Mouse (Mus musculus) lung, embryonic 16.5 days (tissue): ENCODE measurements around the gene Gm28042. TPM values are rescaled to one million over a fixed set of nuclear protein-coding genes. Genes with fewer than 3 reads are reported as not detected.
A peak's percentile ranks its signal among the peaks of the same experiment; 100 is the strongest.

Experiments
- ATAC-seq: fragments of 200-750 bp; cut with Nextera tagmentation; 2 replicates; pipeline ENCODE4 v1.8.0; 2017; ENCODE audit warnings: low read depth, mild to moderate bottlenecking, moderate library complexity
- H3K27ac ChIP-seq: fragments of 300-500 bp; sonication (generic); 2 replicates; pipeline ENCODE4 v1.5.1; 2014; ENCODE audit warnings: mild to moderate bottlenecking, control low read depth, low read length
- H3K27me3 ChIP-seq: fragments of 300-500 bp; sonication (generic); 2 replicates; pipeline ENCODE4 v1.6.1; 2014; ENCODE audit warnings: low read depth, low read length, mixed read lengths; ENCODE audit not compliant: control insufficient read depth, insufficient read depth
- H3K36me3 ChIP-seq: fragments of 300-500 bp; sonication (generic); 2 replicates; pipeline ENCODE4 v1.6.1; 2014; ENCODE audit warnings: low read length; ENCODE audit not compliant: control insufficient read depth, insufficient read depth
- H3K4me1 ChIP-seq: fragments of 300-500 bp; sonication (generic); replicated peaks from 2 replicates; pipeline ENCODE4 v1.6.1; 2014; ENCODE audit warnings: low read length, mixed read lengths; ENCODE audit not compliant: control insufficient read depth, insufficient read depth
- H3K4me2 ChIP-seq: fragments of 300-500 bp; sonication (generic); 2 replicates; pipeline ENCODE4 v1.6.1; 2014; ENCODE audit warnings: low read depth, low read length, control low read depth
- H3K4me3 ChIP-seq: fragments of 300-500 bp; sonication (generic); 2 replicates; pipeline ENCODE4 v1.5.1; 2014; ENCODE audit warnings: mild to moderate bottlenecking, low read length, control low read depth
- H3K9ac ChIP-seq: fragments of 300-500 bp; sonication (generic); 2 replicates; pipeline ENCODE4 v1.6.1; 2014; ENCODE audit warnings: low read length, control low read depth
- H3K9me3 ChIP-seq: fragments of 300-500 bp; sonication (generic); 2 replicates; pipeline ENCODE4 v1.6.1; 2016; ENCODE audit warnings: low read length; ENCODE audit not compliant: control insufficient read depth
- WGBS: fragments of 180-500 bp; shearing (Covaris S2); extraction: QIAGEN DNeasy Blood & Tissue Kit; methylation state at CpG from one replicate; pipeline ENCODE4 v1.1.7; 2014; 5-methylcytosine and 5-hydroxymethylcytosine counted together
- polyA plus RNA-seq: library from polyadenylated mRNA; unstranded; fragments of >200 nt; fragmentation: Nextera tagmentation; extraction: Ambion mirVana; gene quantifications from 2 replicates; pipeline ENCODE4 v1.2.1, GENCODE M21; 2015

The Gm28042 gene
- polyA plus RNA-seq, 1 experiment from 2014 or later: 2.3 TPM

DNA sequence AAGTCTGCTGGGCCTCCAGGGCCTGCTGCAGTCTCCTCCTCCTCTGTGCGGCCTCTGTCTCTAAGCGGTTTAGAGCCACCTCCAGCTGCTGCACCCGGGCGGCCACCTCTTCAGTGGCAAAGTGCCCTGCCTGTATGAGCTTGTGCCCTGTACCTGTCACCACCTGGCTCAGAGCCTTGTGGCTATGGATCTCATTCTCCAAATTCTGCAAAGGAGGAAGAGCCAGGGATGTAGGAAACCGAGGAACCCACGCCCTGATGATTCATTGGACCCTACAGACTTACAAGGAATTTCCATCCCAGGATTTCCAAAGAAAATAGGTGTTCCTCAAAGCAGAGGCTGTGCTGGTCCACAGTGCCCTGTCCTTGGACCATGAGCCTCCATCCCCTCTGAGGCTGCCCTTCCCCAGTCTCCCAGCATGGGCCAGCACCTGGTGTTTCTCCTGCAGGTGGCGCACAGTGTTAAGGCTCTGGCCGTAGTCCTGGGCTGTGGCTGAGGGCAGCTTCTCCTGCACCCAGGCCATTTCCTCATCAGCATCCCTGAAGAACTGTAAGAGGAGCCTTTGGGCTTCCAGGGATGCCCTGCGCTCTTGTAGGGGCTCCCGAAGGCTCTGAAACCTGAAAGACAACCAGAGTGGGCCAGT, 22.5 kb downstream of the Gm28042 start:
- H3K9me3 ChIP-seq: no peaks in the 10 kb centered on the region
- H3K27me3 ChIP-seq: no peaks in the 10 kb centered on the region
- no peak overlapping the region for H3K9ac ChIP-seq
- no peaks in the 10 kb centered on the region; the same call in 1 of the 2 replicates for H3K4me1 ChIP-seq
- H3K36me3 ChIP-seq: no peaks in the 10 kb centered on the region
- no peak overlapping the region for H3K27ac ChIP-seq
- 50% methylated on average over 10 of the region's 10 CpGs for WGBS
- ATAC-seq: peak; percentile 66; the same call in 1 of the 2 replicates
- no peak overlapping the region for H3K4me3 ChIP-seq
- no peak overlapping the region for H3K4me2 ChIP-seq

DNA sequence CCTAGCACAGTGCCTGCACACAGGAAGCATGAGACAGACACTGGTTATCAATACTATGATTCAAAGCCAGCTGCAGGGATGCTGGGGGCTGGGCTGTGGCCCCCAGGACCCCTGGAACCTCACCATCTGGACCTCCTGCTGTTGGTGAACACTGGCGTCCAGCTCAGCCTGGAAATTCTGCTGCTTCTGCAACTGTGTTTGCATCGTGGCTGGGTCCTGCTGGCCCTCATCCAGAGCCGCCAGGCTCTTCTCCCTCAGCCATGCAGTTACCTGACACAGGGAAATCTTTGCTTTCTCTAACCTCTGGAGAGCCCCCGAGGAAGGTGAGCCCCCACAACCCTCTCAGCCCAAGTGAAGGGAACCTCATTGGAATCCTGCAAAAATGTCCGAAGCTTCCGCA, 24.1 kb downstream of the Gm28042 start:
- Histone ChIP-seq H3K27me3 (no peaks in the 10 kb centered on the region), H3K4me1 (no peaks in the 10 kb centered on the region)
- WGBS: 41% methylated on average over 6 of the region's 6 CpGs

DNA sequence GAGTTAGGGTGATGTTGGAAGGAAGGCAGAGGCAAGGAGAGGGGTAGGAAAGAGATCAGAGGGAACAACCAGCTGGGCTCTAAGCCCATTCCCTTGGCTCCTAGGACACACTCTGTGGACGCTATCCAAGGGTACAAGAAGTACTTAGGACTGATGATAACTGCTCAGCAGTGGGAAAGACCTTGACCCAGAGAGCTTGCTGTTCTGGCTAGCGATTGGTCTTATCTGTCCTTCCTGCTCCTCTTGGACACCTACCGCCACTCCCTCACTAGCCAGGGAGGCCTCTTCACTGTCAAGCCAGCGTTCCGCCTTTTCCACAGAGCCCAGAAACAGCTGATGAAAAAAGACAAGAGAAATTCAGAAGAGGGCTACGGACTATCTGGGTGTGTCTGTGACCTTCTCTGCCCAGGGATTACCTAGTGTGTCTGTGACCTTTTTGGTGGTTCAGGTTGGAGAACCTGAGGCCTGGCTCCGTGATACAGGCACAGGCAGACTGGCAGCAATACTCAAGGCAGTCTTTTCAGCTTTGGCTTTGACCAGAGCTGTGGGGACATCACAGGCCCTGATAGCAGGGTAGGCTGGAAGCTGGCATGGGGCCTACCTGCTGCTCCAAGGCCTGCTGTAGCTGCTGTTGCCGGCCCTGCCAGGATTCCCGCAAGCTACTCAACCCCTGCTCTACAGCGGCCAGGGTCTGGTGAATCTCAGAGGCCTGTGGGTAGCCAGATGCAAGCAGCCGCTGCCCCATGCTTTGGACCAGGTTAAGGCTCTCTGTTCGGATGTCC, 27.7 kb downstream of the Gm28042 start:
- ATAC-seq: no peak
- H3K27ac ChIP-seq: no peak overlapping the region

More for the DNA sequence above, 24.1 kb downstream of the Gm28042 start:
- Histone ChIP-seq H3K4me2 (no peak overlapping the region), H3K27ac (no peak overlapping the region), H3K4me3 (no peak overlapping the region), H3K9ac (no peak overlapping the region), H3K36me3 (no peaks in the 10 kb centered on the region), H3K9me3 (no peaks in the 10 kb centered on the region)
- no peak for ATAC-seq

DNA sequence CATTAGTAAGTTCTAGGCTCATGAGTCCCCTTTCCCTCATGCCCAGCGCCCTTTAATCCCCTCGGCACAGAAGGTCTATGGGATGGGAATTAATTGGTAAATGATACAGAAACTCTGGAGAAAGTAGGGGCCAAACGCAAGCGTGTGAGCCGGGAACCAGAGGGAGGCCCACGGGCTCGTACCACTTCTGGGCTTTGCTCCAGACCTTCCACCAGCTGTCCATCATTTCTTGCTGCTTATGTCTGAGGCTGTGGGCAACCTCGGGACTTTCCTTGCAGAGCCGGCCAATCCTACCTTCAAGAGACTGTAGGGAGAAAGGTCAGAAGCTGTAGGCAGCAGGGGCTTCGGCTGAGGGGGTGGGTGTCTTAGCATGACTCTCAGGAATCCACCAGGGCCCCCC, 28.6 kb downstream of the Gm28042 start:
- Histone ChIP-seq H3K9ac (no peak overlapping the region), H3K36me3 (no peaks in the 10 kb centered on the region), H3K27ac (no peak overlapping the region), H3K4me2 (no peak overlapping the region), H3K9me3 (no peaks in the 10 kb centered on the region), H3K27me3 (no peaks in the 10 kb centered on the region), H3K4me3 (no peak overlapping the region), H3K4me1 (peaks cover 11% of the 10 kb centered on the region)
- ATAC-seq: no peak
- WGBS: 84% methylated on average over 10 of the region's 10 CpGs

More for the DNA sequence above, 27.7 kb downstream of the Gm28042 start:
- Histone ChIP-seq H3K4me3 (no peak overlapping the region), H3K9ac (no peak overlapping the region), H3K36me3 (no peaks in the 10 kb centered on the region), H3K27me3 (no peaks in the 10 kb centered on the region), H3K9me3 (no peaks in the 10 kb centered on the region), H3K4me2 (no peak overlapping the region), H3K4me1 (0 out of 2 replicates have a peak, but pooled peaks cover 5% of the 10 kb centered on the region)
- 81% methylated on average over 12 of the region's 12 CpGs for WGBS

DNA sequence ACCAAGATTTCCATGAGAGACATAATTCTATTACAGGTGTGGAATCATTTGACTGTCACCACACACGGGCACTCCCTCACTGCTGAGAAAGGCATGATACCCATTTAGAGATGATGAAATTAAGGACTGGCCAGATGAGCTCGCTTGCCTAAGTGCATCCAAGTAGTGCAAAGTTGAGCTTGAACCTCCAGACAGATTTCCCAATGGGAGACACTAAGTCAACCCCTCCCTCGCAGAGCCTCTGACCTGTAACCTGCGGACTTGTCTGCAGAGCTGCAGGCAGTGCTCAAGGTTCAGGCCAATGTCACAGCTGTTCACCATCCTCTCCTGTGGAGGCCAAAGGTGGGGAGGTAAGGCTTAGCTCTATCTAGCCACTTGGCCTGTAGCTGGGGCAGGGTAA, 31.5 kb downstream of the Gm28042 start:
- no peaks in the 10 kb centered on the region for H3K36me3 ChIP-seq
- no peaks in the 10 kb centered on the region for H3K9me3 ChIP-seq
- 77% methylated on average over 4 of the region's 4 CpGs for WGBS
- no peak overlapping the region for H3K4me3 ChIP-seq
- H3K4me1 ChIP-seq: peaks cover 17% of the 10 kb centered on the region
- H3K27ac ChIP-seq: no peak overlapping the region
- ATAC-seq: no peak
- no peak overlapping the region for H3K9ac ChIP-seq
- H3K27me3 ChIP-seq: no peaks in the 10 kb centered on the region
- H3K4me2 ChIP-seq: no peak overlapping the region

DNA sequence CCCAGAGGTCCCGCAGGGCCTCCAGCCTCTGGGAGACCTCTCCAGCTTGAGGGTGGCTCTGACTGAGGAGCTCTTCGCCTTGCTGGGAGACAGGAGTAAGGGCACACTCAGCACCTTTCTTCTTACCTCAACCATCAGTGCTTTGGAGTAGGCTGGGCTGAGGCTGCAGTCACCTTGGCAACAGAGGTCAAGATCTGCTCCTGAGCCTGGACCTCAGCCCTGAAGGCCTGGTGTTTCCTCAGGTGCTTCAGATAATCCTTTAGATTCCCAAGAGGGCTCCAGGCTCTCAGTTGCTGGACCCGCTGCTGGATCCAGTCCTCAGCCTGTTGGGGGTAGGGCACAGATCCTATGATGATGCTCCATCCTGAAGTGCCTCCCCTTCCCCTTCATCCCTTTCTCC, 32.2 kb downstream of the Gm28042 start:
- no peak overlapping the region for H3K9ac ChIP-seq
- no peaks in the 10 kb centered on the region for H3K9me3 ChIP-seq
- no peak; the same call in 1 of the 2 replicates for ATAC-seq
- peak overlapping the region; percentile 87 for H3K27ac ChIP-seq
- no peak overlapping the region for H3K4me3 ChIP-seq
- no peaks in the 10 kb centered on the region for H3K27me3 ChIP-seq
- no peaks in the 10 kb centered on the region for H3K36me3 ChIP-seq
- H3K4me1 ChIP-seq: peaks cover 17% of the 10 kb centered on the region
- WGBS: 68% methylated on average over 3 of the region's 3 CpGs
- no peak overlapping the region for H3K4me2 ChIP-seq

DNA sequence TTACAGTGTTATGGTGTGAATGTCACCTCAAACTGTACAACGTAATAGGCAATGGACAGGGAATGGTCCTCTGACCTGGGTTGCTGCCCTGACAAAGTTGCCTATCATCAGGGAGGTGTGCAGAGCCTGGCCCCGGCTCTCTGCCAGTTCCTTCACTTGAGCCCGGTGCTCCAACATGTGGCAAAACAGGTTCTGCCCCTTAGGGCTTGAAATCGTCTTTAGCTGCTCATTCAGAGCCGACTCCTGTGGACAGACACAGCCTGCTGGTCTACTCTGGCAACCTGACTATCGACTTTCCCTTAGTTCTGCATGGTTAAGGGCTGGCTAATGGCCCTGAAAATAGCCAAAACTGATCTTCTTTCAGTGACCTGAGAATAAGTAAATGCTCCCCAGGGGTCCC, 32.9 kb downstream of the Gm28042 start:
- peak; percentile 89 for ATAC-seq
- Histone ChIP-seq H3K4me1 (peaks cover 17% of the 10 kb centered on the region), H3K4me2 (no peak overlapping the region; the same call in 1 of the 2 replicates), H3K4me3 (no peak overlapping the region), H3K27me3 (no peaks in the 10 kb centered on the region), H3K9ac (no peak overlapping the region), H3K36me3 (no peaks in the 10 kb centered on the region), H3K9me3 (no peaks in the 10 kb centered on the region), H3K27ac (peak overlapping the region; percentile 87)
- 51% methylated on average over 6 of the region's 6 CpGs for WGBS

DNA sequence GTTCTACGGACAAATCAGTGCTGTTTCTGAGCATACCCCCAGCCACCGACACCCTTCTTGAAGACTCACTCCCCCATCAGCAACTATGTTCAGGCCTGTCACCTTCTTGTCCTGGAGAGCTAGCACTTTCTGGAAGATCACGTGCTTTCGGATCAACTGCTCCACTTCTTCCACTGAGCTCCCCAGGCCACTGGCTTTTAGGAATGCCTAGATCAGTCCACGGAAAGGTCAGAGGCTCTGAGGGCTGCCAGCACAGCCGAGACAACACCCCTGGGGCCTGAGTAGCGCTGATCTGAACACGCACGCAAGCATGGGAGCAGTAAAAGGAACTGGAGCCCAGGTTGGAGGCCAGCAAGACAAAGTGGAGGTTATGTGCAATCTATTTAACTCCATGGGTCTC, 33.4 kb downstream of the Gm28042 start:
- H3K9me3 ChIP-seq: no peaks in the 10 kb centered on the region
- WGBS: 55% methylated on average over 9 of the region's 9 CpGs
- no peak overlapping the region for H3K9ac ChIP-seq
- H3K27me3 ChIP-seq: no peaks in the 10 kb centered on the region
- H3K27ac ChIP-seq: peak overlapping the region; percentile 87
- H3K36me3 ChIP-seq: no peaks in the 10 kb centered on the region
- peaks cover 17% of the 10 kb centered on the region for H3K4me1 ChIP-seq
- H3K4me3 ChIP-seq: no peak overlapping the region
- no peak overlapping the region for H3K4me2 ChIP-seq
- no peak for ATAC-seq

DNA sequence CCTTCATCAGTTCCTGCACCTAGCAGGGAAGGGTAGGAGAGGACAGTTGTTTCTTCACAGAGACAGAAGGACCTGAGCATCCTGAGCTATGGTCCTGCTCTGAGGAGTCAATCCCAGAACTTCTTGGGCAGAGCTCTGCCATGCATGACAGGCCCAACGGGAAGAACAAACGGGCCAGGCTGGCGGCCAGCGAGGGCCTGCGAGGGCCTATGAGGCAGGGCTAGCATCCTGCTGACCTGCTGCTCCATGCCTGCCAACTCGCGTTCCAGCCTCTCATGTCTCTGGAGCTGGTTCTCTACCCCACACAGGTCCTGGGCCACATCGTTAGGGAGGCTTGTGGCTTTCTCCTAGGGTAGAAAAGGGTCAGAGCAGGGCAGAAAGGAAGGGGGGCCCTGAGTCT, 35.0 kb downstream of the Gm28042 start:
- Histone ChIP-seq H3K36me3 (no peaks in the 10 kb centered on the region), H3K9ac (no peak overlapping the region), H3K4me3 (no peak overlapping the region), H3K27ac (no peak overlapping the region), H3K4me2 (no peak overlapping the region), H3K27me3 (no peaks in the 10 kb centered on the region), H3K9me3 (no peaks in the 10 kb centered on the region), H3K4me1 (peaks cover 17% of the 10 kb centered on the region)
- ATAC-seq: no peak
- WGBS: 81% methylated on average over 8 of the region's 8 CpGs
